Mouse (Mus musculus): Measurements from ENCODE around the gene Cplx1.

GRCm38 (mm10) chr5:108562483-108562882 is 12.7 kb upstream of the Cplx1 start:
- TF ChIP-seq CTCF (IDR thresholded peaks at IDR 0.05; ENCODE audit: low read depth) (no peak), EP300 (IDR thresholded peaks at IDR 0.05; ENCODE audit: low read depth) (no peak)
